Mouse (Mus musculus) CH12.LX (cell line): ENCODE measurements around the gene Slc20a1. TPM values are rescaled to one million over a fixed set of nuclear protein-coding genes. Genes with fewer than 3 reads are reported as not detected.

Experiments
- DNase-seq: peaks from one replicate; pipeline ENCODE4 v3.0.0-alpha.2; 2013; ENCODE audit errors: extremely low read depth
- H3K27ac ChIP-seq: 2 replicates; pipeline ENCODE4 v1.5.1; 2012; ENCODE audit warnings: low read depth, mild to moderate bottlenecking, control low read depth, moderate library complexity; ENCODE audit not compliant: insufficient read depth
- H3K27me3 ChIP-seq: replicated peaks from 2 replicates; pipeline ENCODE3; 2012; ENCODE audit warnings: inconsistent platforms
- H3K36me3 ChIP-seq, 2 experiments: replicated peaks in 1 of 2; 2 replicates each; pipeline versions ENCODE3 to v1.6.1; 2012; ENCODE audit warnings: inconsistent platforms in 1 of 2, low read length in 1 of 2, mild to moderate bottlenecking in 1 of 2, mixed read lengths in 1 of 2, moderate library complexity in 1 of 2; ENCODE audit not compliant: control insufficient read depth in 1 of 2, insufficient read depth in 1 of 2
- H3K4me1 ChIP-seq, 2 experiments: 2 replicates each; pipeline ENCODE4 v1.6.1; 2012; ENCODE audit warnings: inconsistent platforms in 1 of 2, moderate library complexity in 1 of 2; ENCODE audit not compliant: insufficient read depth in 2 of 2, control insufficient read depth in 1 of 2
- H3K4me2 ChIP-seq: 2 replicates; pipeline ENCODE4 v1.6.1; 2012; ENCODE audit warnings: low read depth, mild to moderate bottlenecking, control low read depth; ENCODE audit not compliant: poor library complexity, insufficient read depth, severe bottlenecking
- H3K4me3 ChIP-seq, 3 experiments: fragments of 150-350 bp in 1 of 3; sonication (generic) in 1 of 3; replicated peaks in 1 of 3; 2 replicates each; pipeline versions ENCODE3 to v1.5.1; 2011 to 2012; ENCODE audit warnings: low read depth in 2 of 3, low read length in 2 of 3, mild to moderate bottlenecking in 2 of 3, moderate library complexity in 2 of 3, control low read depth in 1 of 3, improper control_type of control experiment in 1 of 3, inconsistent platforms in 1 of 3, mixed read lengths in 1 of 3; ENCODE audit not compliant: poor library complexity in 1 of 3
- H3K79me2 ChIP-seq: replicated peaks from 2 replicates; pipeline ENCODE4 v1.6.1; 2012; ENCODE audit warnings: mild to moderate bottlenecking, moderate library complexity; ENCODE audit not compliant: control insufficient read depth, poor library complexity, insufficient read depth, severe bottlenecking; ENCODE audit errors: extremely low read depth
- H3K9ac ChIP-seq: 2 replicates; pipeline ENCODE4 v1.6.1; 2012; ENCODE audit warnings: low read depth, mild to moderate bottlenecking, control low read depth, moderate library complexity; ENCODE audit not compliant: insufficient read depth
- H3K9me3 ChIP-seq: replicated peaks from 2 replicates; pipeline ENCODE3; 2012; ENCODE audit warnings: low read length, inconsistent platforms, mixed read lengths
- BHLHE40 ChIP-seq: IDR thresholded peaks from 2 replicates; pipeline ENCODE4 v1.6.1; 2011; ENCODE audit warnings: mild to moderate bottlenecking, low read depth, low read length, improper control_type of control experiment
- CHD1 ChIP-seq: IDR thresholded peaks from 2 replicates; pipeline ENCODE4 v1.6.1; 2012; ENCODE audit warnings: low read depth, low read length, improper control_type of control experiment, inconsistent platforms
- CHD2 ChIP-seq: IDR thresholded peaks from 2 replicates; pipeline ENCODE4 v1.6.1; 2011; ENCODE audit warnings: low read length, improper control_type of control experiment
- ELF1 ChIP-seq: IDR thresholded peaks from 2 replicates; pipeline ENCODE4 v1.6.1; 2014; ENCODE audit warnings: low read depth, mild to moderate bottlenecking, inconsistent platforms, low read length, improper control_type of control experiment
- HCFC1 ChIP-seq: IDR thresholded peaks from 2 replicates; pipeline ENCODE4 v1.6.1; 2012; ENCODE audit warnings: low read depth, mild to moderate bottlenecking, inconsistent platforms, low read length, improper control_type of control experiment
- IRF4 ChIP-seq: IDR thresholded peaks from 2 replicates; pipeline ENCODE4 v1.6.1; 2014; ENCODE audit warnings: low read depth, mild to moderate bottlenecking, inconsistent platforms, low read length, improper control_type of control experiment
- KAT2A ChIP-seq: IDR thresholded peaks from 2 replicates; pipeline ENCODE4 v1.6.1; 2012; ENCODE audit warnings: low read length, improper control_type of control experiment, inconsistent platforms; ENCODE audit not compliant: insufficient replicate concordance
- MAZ ChIP-seq: IDR thresholded peaks from 2 replicates; pipeline ENCODE4 v1.6.1; 2012; ENCODE audit warnings: low read depth, mild to moderate bottlenecking, inconsistent platforms, low read length, improper control_type of control experiment, moderate library complexity
- MXI1 ChIP-seq: IDR thresholded peaks from 2 replicates; pipeline ENCODE4 v1.6.1; 2011; ENCODE audit warnings: mild to moderate bottlenecking, low read depth, low read length, improper control_type of control experiment
- NELFE ChIP-seq: IDR thresholded peaks from 2 replicates; pipeline ENCODE4 v1.6.1; 2011; ENCODE audit warnings: low read depth, low read length, improper control_type of control experiment
- NRF1 ChIP-seq: IDR thresholded peaks from 2 replicates; pipeline ENCODE4 v1.6.1; 2014; ENCODE audit warnings: low read depth, mild to moderate bottlenecking, inconsistent platforms, low read length, improper control_type of control experiment, moderate library complexity
- POLR2AphosphoS2 ChIP-seq: IDR thresholded peaks from 2 replicates; pipeline ENCODE4 v1.6.1; 2011; ENCODE audit warnings: low read depth, low read length, improper control_type of control experiment
- RAD21 ChIP-seq: IDR thresholded peaks from 2 replicates; pipeline ENCODE4 v1.6.1; 2011; ENCODE audit warnings: low read depth, mild to moderate bottlenecking, low read length, improper control_type of control experiment, moderate library complexity
- SIN3A ChIP-seq: IDR thresholded peaks from 2 replicates; pipeline ENCODE4 v1.6.1; 2012; ENCODE audit warnings: low read length, improper control_type of control experiment, inconsistent platforms
- UBTF ChIP-seq: IDR thresholded peaks from 2 replicates; pipeline ENCODE4 v1.6.1; 2012; ENCODE audit warnings: low read depth, mild to moderate bottlenecking, inconsistent platforms, low read length, improper control_type of control experiment, moderate library complexity
- USF1 ChIP-seq: IDR thresholded peaks from 2 replicates; pipeline ENCODE4 v1.6.1; 2014; ENCODE audit warnings: low read depth, mild to moderate bottlenecking, inconsistent platforms, low read length, improper control_type of control experiment
- ZC3H11A ChIP-seq: IDR thresholded peaks from 2 replicates; pipeline ENCODE4 v1.6.1; 2012; ENCODE audit warnings: low read depth, mild to moderate bottlenecking, inconsistent platforms, low read length, improper control_type of control experiment
- ZKSCAN1 ChIP-seq: IDR thresholded peaks from 2 replicates; pipeline ENCODE4 v1.6.1; 2012; ENCODE audit warnings: low read depth, inconsistent platforms, low read length, improper control_type of control experiment, borderline replicate concordance
- ZMIZ1 ChIP-seq: IDR thresholded peaks from 2 replicates; pipeline ENCODE4 v1.6.1; 2012; ENCODE audit warnings: low read depth, mild to moderate bottlenecking, inconsistent platforms, low read length, improper control_type of control experiment
- ZNF384 ChIP-seq: IDR thresholded peaks from 2 replicates; pipeline ENCODE4 v1.6.1; 2012; ENCODE audit warnings: low read depth, low read length, improper control_type of control experiment, inconsistent platforms
- dilution Hi-C: fragments of 300-500 bp; cut with MboI; formaldehyde crosslinking; loops from 2 replicates; pipeline ENCODE4 v1.14.3; 2020; ENCODE audit warnings: low sequenced_read_pairs; ENCODE audit not compliant: extremely low pct_unique_long_range_greater_than_20kb, extremely low pct_ligation_motif_present
- in situ Hi-C: fragments of 300-500 bp; cut with MboI; formaldehyde crosslinking; loops from 3 replicates; pipeline ENCODE4 v1.14.3; 2019; ENCODE audit warnings: low sequenced_read_pairs, low pct_ligation_motif_present, low pct_unique_long_range_greater_than_20kb, mixed read lengths
- polyA plus RNA-seq: library from polyadenylated mRNA; unstranded; fragments of >175 nt; gene quantifications from 2 replicates; pipeline ENCODE4 v1.2.1, GENCODE M21; 2012; ENCODE audit warnings: low read depth; ENCODE audit not compliant: insufficient read length
- total RNA-seq, 2 experiments: library from RNA; depleted of rRNA; stranded (reverse); fragments of 300-350 nt in 1 of 2; fragments of >200 nt in 1 of 2; gene quantifications; 2 replicates each; pipeline ENCODE4 v1.2.3; 2012 to 2014

Slc20a1 gene
- total and polyA plus RNA-seq, 3 experiments = 43.1 to 78.2 (median 72.1) TPM

GRCm38 (mm10) chr2:129236526-129236925 is 38.0 kb downstream of the Slc20a1 start:
- Histone ChIP-seq H3K9ac (no peak overlapping the region), H3K27ac (no peak overlapping the region), H3K27me3 (no peaks in the 10 kb centered on the region), H3K79me2 (no peaks in the 10 kb centered on the region), H3K4me2 (no peak overlapping the region), H3K36me3 (no peaks in the 10 kb centered on the region), H3K9me3 (no peaks in the 10 kb centered on the region), H3K4me1 (peaks cover 0 to 6% of the 10 kb centered on the region in 2 experiments; a peak in 1 of 4 replicates), H3K4me3 (no peak overlapping the region)
- no peak for TF ChIP-seq NRF1
- no peak for TF ChIP-seq CHD1
- no peak for TF ChIP-seq KAT2A
- no peak for TF ChIP-seq ZC3H11A
- DNase-seq = no peak
- dilution Hi-C loops (no loop called here), in situ Hi-C loops (no loop called here)

GRCm38 (mm10) chr2:129240726-129241432 is 42.3 kb downstream of the Slc20a1 start:
- dilution Hi-C loops = no loop called here

GRCm38 (mm10) chr2:129241845-129242833 is 43.6 kb downstream of the Slc20a1 start:
- Histone ChIP-seq H3K9me3 (peaks cover 2% of the 10 kb centered on the region), H3K4me3 (no peak overlapping the region), H3K27ac (no peak overlapping the region), H3K27me3 (no peaks in the 10 kb centered on the region), H3K36me3 (no peaks in the 10 kb centered on the region), H3K79me2 (no peaks in the 10 kb centered on the region), H3K4me1 (peaks cover 0 to 2% of the 10 kb centered on the region in 2 experiments; a peak in 3 of 4 replicates), H3K4me2 (no peak overlapping the region), H3K9ac (no peak overlapping the region)
- no peak for DNase-seq
- in situ Hi-C loops = no loop called here
- dilution Hi-C loops = no loop called here
- TF ChIP-seq ZKSCAN1 = no peak
- TF ChIP-seq CHD2 = no peak
- peak; percentile 56 for TF ChIP-seq ZNF384
- no peak for TF ChIP-seq RAD21
- TF ChIP-seq MXI1 = no peak
- no peak for TF ChIP-seq HCFC1

More at GRCm38 (mm10) chr2:129240726-129241432, 42.3 kb downstream of the Slc20a1 start:
- H3K9ac ChIP-seq = no peak overlapping the region
- H3K4me1 ChIP-seq = no peaks in the 10 kb centered on the region; a peak in 2 of 4 replicates
- H3K4me3 ChIP-seq = no peak overlapping the region
- TF ChIP-seq IRF4 = no peak
- TF ChIP-seq NELFE = no peak
- no peak for TF ChIP-seq SIN3A
- TF ChIP-seq ELF1 = no peak
- no peak for TF ChIP-seq CHD1
- no peak for TF ChIP-seq MAZ
- TF ChIP-seq POLR2AphosphoS2 = no peak
- no peak for TF ChIP-seq MXI1
- no peak for TF ChIP-seq ZMIZ1
- TF ChIP-seq UBTF = no peak
- TF ChIP-seq USF1 = no peak
- no peak for TF ChIP-seq BHLHE40
- H3K9me3 ChIP-seq = peaks cover 2% of the 10 kb centered on the region
- no peak overlapping the region for H3K4me2 ChIP-seq
- H3K79me2 ChIP-seq = no peaks in the 10 kb centered on the region
- H3K27me3 ChIP-seq = no peaks in the 10 kb centered on the region
- DNase-seq = no peak
- H3K27ac ChIP-seq = no peak overlapping the region
- no peaks in the 10 kb centered on the region for H3K36me3 ChIP-seq
- in situ Hi-C loops = no loop called here
